Mouse (Mus musculus) embryonic facial prominence, embryonic 11.5 days (tissue): ENCODE measurements around the gene Tbkbp1. TPM values are rescaled to one million over a fixed set of nuclear protein-coding genes. Genes with fewer than 3 reads are reported as not detected.
A peak's percentile ranks its signal among the peaks of the same experiment; 100 is the strongest.

Experiments used
- ATAC-seq: fragments of 200-750 bp; cut with Nextera tagmentation; replicated peaks from 2 replicates; pipeline ENCODE4 v1.8.0; 2017; ENCODE audit warnings: low read depth; ENCODE audit not compliant: insufficient number of reproducible peaks, low FRiP score, low TSS enrichment
- DNase-seq: peaks from one replicate; pipeline ENCODE4 v3.0.0-alpha.2; 2015; ENCODE audit warnings: low spot score
- H3K27ac ChIP-seq: fragments of 300-500 bp; sonication (generic); replicated peaks from 2 replicates; pipeline ENCODE4 v1.5.1; 2014; ENCODE audit warnings: mild to moderate bottlenecking, low read depth, low read length, control low read depth
- H3K27me3 ChIP-seq: fragments of 300-500 bp; sonication (generic); 2 replicates; pipeline ENCODE4 v1.6.1; 2014; ENCODE audit warnings: mild to moderate bottlenecking, low read length, moderate library complexity, mixed read lengths; ENCODE audit not compliant: control insufficient read depth, insufficient read depth
- H3K36me3 ChIP-seq: fragments of 300-500 bp; sonication (generic); replicated peaks from 2 replicates; pipeline ENCODE4 v1.6.1; 2014; ENCODE audit warnings: low read depth, mild to moderate bottlenecking, low read length, moderate library complexity, mixed read lengths; ENCODE audit not compliant: control insufficient read depth, insufficient read depth
- H3K4me1 ChIP-seq: fragments of 300-500 bp; sonication (generic); 2 replicates; pipeline ENCODE4 v1.6.1; 2014; ENCODE audit warnings: low read length, mixed read lengths; ENCODE audit not compliant: control insufficient read depth, insufficient read depth
- H3K4me2 ChIP-seq: fragments of 300-500 bp; sonication (generic); 2 replicates; pipeline ENCODE4 v1.6.1; 2014; ENCODE audit warnings: low read depth, mild to moderate bottlenecking, control low read depth, low read length, moderate library complexity
- H3K4me3 ChIP-seq: fragments of 300-500 bp; sonication (generic); 2 replicates; pipeline ENCODE4 v1.5.1; 2014; ENCODE audit warnings: low read depth, low read length, control low read depth
- H3K9ac ChIP-seq: fragments of 300-500 bp; sonication (generic); replicated peaks from 2 replicates; pipeline ENCODE4 v1.6.1; 2014; ENCODE audit warnings: mild to moderate bottlenecking, control low read depth, low read length
- H3K9me3 ChIP-seq: fragments of 300-500 bp; sonication (generic); replicated peaks from 2 replicates; pipeline ENCODE4 v1.6.1; 2016; ENCODE audit warnings: mild to moderate bottlenecking, low read length, inconsistent platforms, mixed read lengths; ENCODE audit not compliant: control insufficient read depth
- WGBS: fragments of 180-500 bp; shearing (Covaris S2); extraction: QIAGEN DNeasy Blood & Tissue Kit; methylation state at CpG from one replicate; pipeline ENCODE4 v1.1.7; 2014; 5-methylcytosine and 5-hydroxymethylcytosine counted together
- polyA plus RNA-seq: library from polyadenylated mRNA; unstranded; fragments of >200 nt; fragmentation: Nextera tagmentation; extraction: Ambion mirVana; gene quantifications from 2 replicates; pipeline ENCODE4 v1.2.1, GENCODE M21; 2014

Gene Tbkbp1
- polyA plus RNA-seq, 1 experiment from 2014 or later, result 3.3 TPM

GRCm38 (mm10) chr11:97131683-97132082, 19.6 kb downstream of the Tbkbp1 start:
- Histone ChIP-seq H3K4me2 (no peak overlapping the region), H3K4me3 (no peak overlapping the region), H3K9ac (no peak overlapping the region), H3K27ac (no peak overlapping the region), H3K9me3 (no peaks in the 10 kb centered on the region), H3K4me1 (no peaks in the 10 kb centered on the region), H3K27me3 (no peaks in the 10 kb centered on the region), H3K36me3 (no peaks in the 10 kb centered on the region)
- ATAC-seq, result no peak
- 77% methylated on average over 2 of the region's 2 CpGs for WGBS
- no peak for DNase-seq

GRCm38 (mm10) chr11:97130318-97130717, 21.0 kb downstream of the Tbkbp1 start:
- ATAC-seq (no peak), DNase-seq (no peak)
- Histone ChIP-seq H3K36me3 (no peaks in the 10 kb centered on the region), H3K9me3 (no peaks in the 10 kb centered on the region), H3K27ac (no peak overlapping the region), H3K4me2 (no peak overlapping the region), H3K4me3 (no peak overlapping the region), H3K27me3 (no peaks in the 10 kb centered on the region), H3K9ac (no peak overlapping the region), H3K4me1 (no peaks in the 10 kb centered on the region)
- WGBS, result 82% methylated on average over 7 of the region's 7 CpGs

- WGBS, result 60% methylated on average over 3 of the region's 3 CpGs
Measured at GRCm38 (mm10) chr11:97128956-97129355, 22.3 kb downstream of the Tbkbp1 start.

GRCm38 (mm10) chr11:97127470-97128223, 23.6 kb downstream of the Tbkbp1 start:
- 12% methylated on average over 19 of the region's 19 CpGs for WGBS
- Histone ChIP-seq H3K9me3 (no peaks in the 10 kb centered on the region), H3K27ac (no peak overlapping the region), H3K4me3 (peak overlapping the region; percentile 35), H3K4me1 (peaks cover 2% of the 10 kb centered on the region; the same call in 1 of the 2 replicates), H3K36me3 (no peaks in the 10 kb centered on the region), H3K27me3 (no peaks in the 10 kb centered on the region; the same call in 1 of the 2 replicates), H3K9ac (peak overlapping the region; percentile 43; the same call in 1 of the 2 replicates), H3K4me2 (peak overlapping the region; percentile 72)
- DNase-seq (no peak), ATAC-seq (no peak)

More at GRCm38 (mm10) chr11:97128956-97129355, 22.3 kb downstream of the Tbkbp1 start:
- Histone ChIP-seq H3K9me3 (no peaks in the 10 kb centered on the region), H3K27me3 (no peaks in the 10 kb centered on the region), H3K36me3 (no peaks in the 10 kb centered on the region), H3K4me2 (no peak overlapping the region), H3K4me1 (no peaks in the 10 kb centered on the region), H3K27ac (no peak overlapping the region), H3K4me3 (no peak overlapping the region), H3K9ac (no peak overlapping the region)
- DNase-seq, result no peak
- ATAC-seq, result no peak

GRCm38 (mm10) chr11:97126645-97127468, 24.4 kb downstream of the Tbkbp1 start:
- 3% methylated on average over 32 of the region's 32 CpGs for WGBS
- no peaks in the 10 kb centered on the region for H3K9me3 ChIP-seq
- peak; percentile 64 for DNase-seq
- H3K36me3 ChIP-seq, result no peaks in the 10 kb centered on the region
- H3K4me1 ChIP-seq, result peaks cover 2% of the 10 kb centered on the region; the same call in 1 of the 2 replicates
- ATAC-seq, result 0 out of 2 replicates have a peak, but pooled peaks have one; percentile 52
- no peak overlapping the region for H3K27ac ChIP-seq
- peak overlapping the region; percentile 72 for H3K4me2 ChIP-seq
- no peaks in the 10 kb centered on the region; the same call in 1 of the 2 replicates for H3K27me3 ChIP-seq
- peak overlapping the region; percentile 35 for H3K4me3 ChIP-seq
- peak overlapping the region; percentile 43 for H3K9ac ChIP-seq

GRCm38 (mm10) chr11:97124266-97125036, 26.8 kb downstream of the Tbkbp1 start:
- H3K27me3 ChIP-seq, result no peaks in the 10 kb centered on the region; the same call in 1 of the 2 replicates

GRCm38 (mm10) chr11:97123282-97123890, 27.9 kb downstream of the Tbkbp1 start:
- H3K27me3 ChIP-seq, result peaks cover 1% of the 10 kb centered on the region
- 15% methylated on average over 11 of the region's 11 CpGs for WGBS
- H3K4me2 ChIP-seq, result no peak overlapping the region

More at GRCm38 (mm10) chr11:97124266-97125036, 26.8 kb downstream of the Tbkbp1 start:
- Histone ChIP-seq H3K4me2 (no peak overlapping the region; the same call in 1 of the 2 replicates), H3K9ac (no peak overlapping the region), H3K4me1 (peaks cover 5% of the 10 kb centered on the region), H3K4me3 (no peak overlapping the region), H3K36me3 (no peaks in the 10 kb centered on the region), H3K9me3 (no peaks in the 10 kb centered on the region), H3K27ac (no peak overlapping the region)
- ATAC-seq (no peak), DNase-seq (no peak)
- 53% methylated on average over 10 of the region's 10 CpGs for WGBS

More at GRCm38 (mm10) chr11:97123282-97123890, 27.9 kb downstream of the Tbkbp1 start:
- H3K27ac ChIP-seq, result no peak overlapping the region
- H3K9ac ChIP-seq, result no peak overlapping the region
- DNase-seq (peak; percentile 45), ATAC-seq (no peak)
- H3K36me3 ChIP-seq, result no peaks in the 10 kb centered on the region
- no peaks in the 10 kb centered on the region for H3K9me3 ChIP-seq
- H3K4me1 ChIP-seq, result peaks cover 5% of the 10 kb centered on the region
- H3K4me3 ChIP-seq, result no peak overlapping the region
